Mouse (Mus musculus) megakaryocyte, adult 5-6 weeks (primary cell): ENCODE measurements around the gene Cnot4. TPM values are rescaled to one million over a fixed set of nuclear protein-coding genes. Genes with fewer than 3 reads are reported as not detected.

Experiments used
- ATAC-seq: 2 replicates; pipeline ENCODE4 v1.8.0; 2016; ENCODE audit warnings: mild to moderate bottlenecking, inconsistent platforms; ENCODE audit not compliant: poor library complexity, severe bottlenecking
- total RNA-seq, 2 experiments: library from RNA; stranded (forward) in 1 of 2; stranded (reverse) in 1 of 2; fragments of 153-499, 151-499 nt in 1 of 2; fragments of 221-1000, 200-1000 nt in 1 of 2; gene quantifications; 2 replicates each; pipeline versions ENCODE4 v1.2.3 to v1.2.4; 2015 to 2017

Cnot4 gene
- total RNA-seq, 2 experiments from 2014 or later: 24.1 to 49.1 TPM

- no peak for ATAC-seq
Observed at GRCm38 (mm10) chr6:35043127-35043526, 90.4 kb downstream of the Cnot4 start.

GRCm38 (mm10) chr6:35033341-35033740 lies 100.2 kb downstream of the Cnot4 start:
- ATAC-seq: no peak

GRCm38 (mm10) chr6:35032704-35033103 lies 100.8 kb downstream of the Cnot4 start:
- ATAC-seq: no peak

- no peak for ATAC-seq
Observed at GRCm38 (mm10) chr6:35030811-35031210, 102.7 kb downstream of the Cnot4 start.

- ATAC-seq: no peak
Observed at GRCm38 (mm10) chr6:35030226-35030625, 103.3 kb downstream of the Cnot4 start.

GRCm38 (mm10) chr6:35028023-35028422 lies 105.5 kb downstream of the Cnot4 start:
- ATAC-seq: no peak

- ATAC-seq: no peak
Observed at GRCm38 (mm10) chr6:35027257-35027656, 106.3 kb downstream of the Cnot4 start.

- ATAC-seq: no peak
Observed at GRCm38 (mm10) chr6:35016624-35017023, 116.9 kb downstream of the Cnot4 start.

GRCm38 (mm10) chr6:35011953-35012352 lies 121.6 kb downstream of the Cnot4 start:
- no peak for ATAC-seq

- no peak for ATAC-seq
Observed at GRCm38 (mm10) chr6:35010705-35011104, 122.8 kb downstream of the Cnot4 start.

GRCm38 (mm10) chr6:35002261-35002669 lies 131.3 kb downstream of the Cnot4 start:
- no peak for ATAC-seq

GRCm38 (mm10) chr6:34999101-34999500 lies 134.4 kb downstream of the Cnot4 start:
- ATAC-seq: no peak

GRCm38 (mm10) chr6:34996496-34996895 lies 137.0 kb downstream of the Cnot4 start:
- ATAC-seq: no peak

GRCm38 (mm10) chr6:34995265-34995681 lies 138.3 kb downstream of the Cnot4 start:
- peak; percentile 92 for ATAC-seq

- peak; percentile 26 for ATAC-seq
Observed at GRCm38 (mm10) chr6:34994692-34995091, 138.8 kb downstream of the Cnot4 start.

- no peak for ATAC-seq
Observed at GRCm38 (mm10) chr6:34989263-34989662, 144.3 kb downstream of the Cnot4 start.

- ATAC-seq: 0 out of 2 replicates have a peak, but pooled peaks have one; percentile 21
Observed at GRCm38 (mm10) chr6:34988081-34988761, 145.3 kb downstream of the Cnot4 start, which contains the start of gene Slc23a4. TSS of gene Slc23a4 (minus strand) at chr6:34988404.

- ATAC-seq: peak; percentile 54; the same call in 1 of the 2 replicates
Observed at GRCm38 (mm10) chr6:34987085-34987645, 146.4 kb downstream of the Cnot4 start.

- no peak for ATAC-seq
Observed at GRCm38 (mm10) chr6:34980661-34981060, 152.9 kb downstream of the Cnot4 start.

- ATAC-seq: no peak
Observed at GRCm38 (mm10) chr6:34979291-34979690, 154.2 kb downstream of the Cnot4 start.
